Mouse (Mus musculus) kidney, postnatal 0 days (tissue): ENCODE measurements at regions not wholly inside any gene's neighbourhood (a gene's known extent, or its start where the extent isn't known, plus 50 kb on each side); places are given as distances from the start of the nearest gene placed in this dataset.

Experiments used
- ATAC-seq: fragments of 200-750 bp; cut with Nextera tagmentation; replicated peaks from 2 replicates; pipeline ENCODE4 v1.8.0; 2017; ENCODE audit warnings: low read depth, moderate number of reproducible peaks, moderate TSS enrichment, moderate library complexity; ENCODE audit not compliant: low FRiP score
- DNase-seq: peaks from one replicate; pipeline ENCODE4 v3.0.0-alpha.2; 2016; ENCODE audit warnings: low spot score
- H3K27ac ChIP-seq: fragments of 300-500 bp; sonication (generic); 2 replicates; pipeline ENCODE4 v1.5.1; 2014; ENCODE audit warnings: mild to moderate bottlenecking
- H3K27me3 ChIP-seq: fragments of 300-500 bp; sonication (generic); 2 replicates; pipeline ENCODE4 v1.6.1; 2014; ENCODE audit warnings: low read length, mixed read lengths; ENCODE audit not compliant: insufficient read depth
- H3K36me3 ChIP-seq: fragments of 300-500 bp; sonication (generic); 2 replicates; pipeline ENCODE4 v1.6.1; 2014; ENCODE audit warnings: low read length, mixed read lengths; ENCODE audit not compliant: insufficient read depth
- H3K4me1 ChIP-seq: fragments of 300-500 bp; sonication (generic); replicated peaks from 2 replicates; pipeline ENCODE4 v1.6.1; 2014; ENCODE audit warnings: antibody characterized with exemption, low read length, mixed read lengths; ENCODE audit not compliant: insufficient read depth
- H3K4me2 ChIP-seq: fragments of 300-500 bp; sonication (generic); 2 replicates; pipeline ENCODE4 v1.6.1; 2014; ENCODE audit warnings: mild to moderate bottlenecking, low read length, moderate library complexity, mixed read lengths
- H3K4me3 ChIP-seq: fragments of 300-500 bp; sonication (generic); replicated peaks from 2 replicates; pipeline ENCODE4 v1.5.1; 2014; ENCODE audit warnings: low read depth, low read length
- H3K9ac ChIP-seq: fragments of 300-500 bp; sonication (generic); 2 replicates; pipeline ENCODE4 v1.6.1; 2014; ENCODE audit warnings: low read depth, low read length
- H3K9me3 ChIP-seq: fragments of 300-500 bp; sonication (generic); replicated peaks from 2 replicates; pipeline ENCODE4 v1.6.1; 2016; ENCODE audit warnings: low read length, inconsistent platforms, mixed read lengths
- CTCF ChIP-seq: IDR thresholded peaks from 2 replicates; pipeline ENCODE4 v1.5.1; 2016; ENCODE audit warnings: antibody characterized with exemption, low read depth, mild to moderate bottlenecking, moderate library complexity
- WGBS: fragments of 180-500 bp; shearing (Covaris S2); extraction: QIAGEN DNeasy Blood & Tissue Kit; methylation state at CpG from one replicate; pipeline ENCODE4 v1.1.7; 2014; 5-methylcytosine and 5-hydroxymethylcytosine counted together

DNA sequence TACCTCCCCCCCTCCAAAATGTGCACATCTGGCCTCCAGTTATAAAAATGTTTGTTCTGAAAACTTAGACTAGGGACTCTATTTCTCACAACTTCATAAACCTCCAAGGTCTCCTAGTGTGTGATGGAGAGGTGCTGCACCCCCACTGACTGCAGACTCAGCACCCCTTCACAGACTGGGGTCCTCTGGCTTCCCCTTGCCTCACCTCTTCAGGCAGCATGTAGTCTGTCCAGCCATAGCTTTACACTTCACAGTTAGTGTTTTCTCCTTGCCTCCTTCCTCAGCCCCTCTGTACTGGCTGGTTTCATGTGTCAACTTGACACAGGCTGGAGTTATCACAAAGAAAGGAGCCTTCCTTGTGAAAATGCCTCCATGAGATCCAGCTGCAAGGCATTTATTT is 111.7 kb upstream of the D16Ertd472e start:
- TF ChIP-seq CTCF: no peak
- H3K4me2 ChIP-seq: no peak overlapping the region
- H3K36me3 ChIP-seq: no peaks in the 10 kb centered on the region
- no peaks in the 10 kb centered on the region for H3K27me3 ChIP-seq
- no peaks in the 10 kb centered on the region for H3K4me1 ChIP-seq
- no peak overlapping the region for H3K27ac ChIP-seq
- no peaks in the 10 kb centered on the region for H3K9me3 ChIP-seq
- DNase-seq (no peak), ATAC-seq (no peak)
- H3K9ac ChIP-seq: no peak overlapping the region
- H3K4me3 ChIP-seq: no peak overlapping the region

- WGBS: 40% methylated on average over 1 of the region's 1 CpGs
- ATAC-seq (no peak), DNase-seq (no peak)
- TF ChIP-seq CTCF: no peak
- Histone ChIP-seq H3K4me3 (no peak overlapping the region), H3K9me3 (no peaks in the 10 kb centered on the region), H3K4me1 (no peaks in the 10 kb centered on the region), H3K36me3 (no peaks in the 10 kb centered on the region), H3K27ac (no peak overlapping the region), H3K4me2 (no peak overlapping the region), H3K27me3 (no peaks in the 10 kb centered on the region), H3K9ac (no peak overlapping the region)
Measured at GRCm38 (mm10) chr16:78685160-78685559, 108.7 kb upstream of the D16Ertd472e start.

DNA sequence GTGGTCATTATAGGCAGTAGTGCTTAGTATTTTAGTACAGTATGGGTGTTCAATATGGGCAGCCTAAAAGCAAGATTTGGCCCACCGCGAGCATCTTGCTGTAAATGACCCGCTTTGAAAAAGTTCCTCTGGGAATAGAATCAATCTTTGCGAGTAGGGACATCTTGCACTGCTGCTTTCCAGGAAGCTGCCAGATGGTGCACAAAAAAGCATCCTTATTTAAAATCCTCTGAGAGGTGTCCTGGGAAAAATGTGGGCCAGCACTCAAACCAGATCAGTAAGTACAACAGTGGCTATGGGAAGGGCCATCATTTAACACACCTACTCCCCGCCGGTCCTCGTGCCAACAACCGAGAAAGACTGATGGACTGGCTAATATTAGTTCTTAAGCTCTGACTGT is 107.5 kb upstream of the D16Ertd472e start:
- ATAC-seq: no peak
- no peak for DNase-seq
- Histone ChIP-seq H3K4me2 (no peak overlapping the region), H3K27me3 (no peaks in the 10 kb centered on the region), H3K27ac (no peak overlapping the region), H3K9ac (no peak overlapping the region), H3K4me3 (no peak overlapping the region), H3K4me1 (no peaks in the 10 kb centered on the region), H3K36me3 (no peaks in the 10 kb centered on the region), H3K9me3 (no peaks in the 10 kb centered on the region)
- WGBS: 86% methylated on average over 8 of the region's 8 CpGs
- no peak for TF ChIP-seq CTCF

GRCm38 (mm10) chr16:78661126-78661525 is 84.6 kb upstream of the D16Ertd472e start:
- no peak overlapping the region for H3K9ac ChIP-seq
- H3K27me3 ChIP-seq: no peaks in the 10 kb centered on the region
- WGBS: 64% methylated on average over 7 of the region's 7 CpGs
- H3K9me3 ChIP-seq: no peaks in the 10 kb centered on the region
- H3K27ac ChIP-seq: no peak overlapping the region
- no peak overlapping the region for H3K4me3 ChIP-seq
- H3K4me1 ChIP-seq: no peaks in the 10 kb centered on the region
- H3K36me3 ChIP-seq: no peaks in the 10 kb centered on the region
- DNase-seq: no peak
- no peak overlapping the region for H3K4me2 ChIP-seq
- no peak for ATAC-seq
- TF ChIP-seq CTCF: no peak

GRCm38 (mm10) chr16:78644710-78645109 is 68.2 kb upstream of the D16Ertd472e start:
- 0% methylated on average over 1 of the region's 1 CpGs for WGBS
- no peaks in the 10 kb centered on the region for H3K36me3 ChIP-seq
- H3K9me3 ChIP-seq: no peaks in the 10 kb centered on the region
- no peak overlapping the region for H3K4me2 ChIP-seq
- no peak overlapping the region for H3K4me3 ChIP-seq
- peak; percentile 42 for DNase-seq
- H3K4me1 ChIP-seq: no peaks in the 10 kb centered on the region
- TF ChIP-seq CTCF: peak; percentile 59
- H3K9ac ChIP-seq: no peak overlapping the region
- no peaks in the 10 kb centered on the region for H3K27me3 ChIP-seq
- ATAC-seq: no peak
- H3K27ac ChIP-seq: no peak overlapping the region

DNA sequence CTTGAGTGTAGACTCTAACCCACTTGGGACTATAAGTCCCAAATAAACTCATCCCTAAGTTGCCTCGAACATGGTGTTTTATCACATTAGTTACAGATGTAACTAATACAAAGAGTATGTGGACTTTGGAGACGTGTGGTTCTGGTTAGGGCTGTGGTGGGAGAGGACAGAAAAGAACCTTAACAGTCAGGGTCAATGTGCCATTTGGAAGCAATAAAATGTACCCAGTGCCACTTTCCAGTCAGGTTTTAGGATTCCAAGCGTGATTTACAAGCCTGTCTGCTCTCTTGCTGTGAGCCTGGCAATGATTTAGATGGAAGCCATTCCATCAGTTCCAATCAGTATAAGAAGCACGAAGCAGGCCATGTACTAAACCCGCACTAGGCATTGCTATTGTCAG is 65.2 kb upstream of the D16Ertd472e start:
- Histone ChIP-seq H3K27ac (no peak overlapping the region), H3K9ac (no peak overlapping the region), H3K27me3 (no peaks in the 10 kb centered on the region), H3K9me3 (no peaks in the 10 kb centered on the region), H3K36me3 (no peaks in the 10 kb centered on the region), H3K4me2 (no peak overlapping the region), H3K4me3 (no peak overlapping the region), H3K4me1 (no peaks in the 10 kb centered on the region)
- DNase-seq (no peak), ATAC-seq (no peak)
- 65% methylated on average over 5 of the region's 5 CpGs for WGBS
- no peak for TF ChIP-seq CTCF

DNA sequence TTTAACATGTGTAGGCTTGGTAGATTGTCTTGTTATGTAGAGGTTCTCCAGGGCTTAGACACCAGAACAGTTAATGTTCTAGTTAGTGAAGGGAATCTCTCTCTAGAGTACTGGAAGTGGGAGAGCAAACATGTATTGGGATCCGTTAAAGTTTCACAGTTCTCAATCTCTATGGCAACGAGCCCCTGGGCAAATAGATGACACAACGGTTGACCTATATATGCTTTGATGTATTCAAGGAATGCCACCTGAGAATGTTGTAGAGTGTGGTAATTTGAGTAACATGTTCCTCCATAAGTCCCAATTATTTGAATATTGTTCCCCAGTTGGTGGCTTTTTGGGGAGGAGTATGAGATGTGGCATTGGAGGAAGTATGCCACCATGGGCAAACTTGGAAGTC is 64.7 kb upstream of the D16Ertd472e start:
- Histone ChIP-seq H3K4me3 (no peak overlapping the region), H3K4me1 (no peaks in the 10 kb centered on the region), H3K27ac (no peak overlapping the region), H3K4me2 (no peak overlapping the region), H3K36me3 (no peaks in the 10 kb centered on the region), H3K9me3 (no peaks in the 10 kb centered on the region), H3K27me3 (no peaks in the 10 kb centered on the region), H3K9ac (no peak overlapping the region)
- WGBS: 82% methylated on average over 3 of the region's 3 CpGs
- DNase-seq (no peak), ATAC-seq (no peak)
- no peak for TF ChIP-seq CTCF
